Mouse (Mus musculus): ENCODE data around the gene Nt5e.

- TF ChIP-seq CTCF (IDR thresholded peaks at IDR 0.05; ENCODE audit: borderline replicate concordance, insufficient read depth, low read depth, low read length) (no peak), POLR2A (IDR thresholded peaks at IDR 0.05; ENCODE audit: borderline replicate concordance, insufficient read depth, low read length) (no peak)
Observed at GRCm38 (mm10) chr9:88357173-88357572, 30.2 kb downstream of the Nt5e start.
